Mouse (Mus musculus): ENCODE data around the gene Hyou1. TPM values are rescaled to one million over a fixed set of nuclear protein-coding genes. Genes with fewer than 3 reads are reported as not detected.

Gene Hyou1
- total and polyA plus RNA-seq, 3 experiments, result 127 to 230 (median 177) TPM

Small RNA genes within 50 kb of the gene (microRNA-seq; reads per million reads assigned to microRNA genes)
- gene Gm44335, result 0 reads per million in 2 experiments
- gene Mir7085, result 0.44 to 1.2 reads per million in 2 experiments

Other genes with a start within 250 kb of the Hyou1 start
- gene Mcam, start 245.0 kb upstream of the Hyou1 start, total RNA-seq (2021), result 10 to 100 TPM; 30.5 to 52.2 TPM
- 24.9 and 39.4 TPM in 2 replicates for gene Mcam, start 245.0 kb upstream of the Hyou1 start, polyA plus RNA-seq (2012; rRNA removed)
- 10 to 100 TPM; 26.2 to 31.5 TPM for gene Cbl, start 145.4 kb upstream of the Hyou1 start, total RNA-seq (2021)
- 7.8 and 8.7 TPM in 2 replicates for gene Cbl, start 145.4 kb upstream of the Hyou1 start, polyA plus RNA-seq (2012; rRNA removed)
- 1 to 10 TPM; 2.7 to 3.4 TPM for gene Ccdc153, start 138.8 kb upstream of the Hyou1 start, total RNA-seq (2021)
- 0.26 and 0.63 TPM in 2 replicates for gene Ccdc153, start 138.8 kb upstream of the Hyou1 start, polyA plus RNA-seq (2012; rRNA removed)
- not detected for gene Pdzd3, start 128.0 kb upstream of the Hyou1 start, total RNA-seq (2021)
- gene Pdzd3, start 128.0 kb upstream of the Hyou1 start, polyA plus RNA-seq (2012; rRNA removed), result 0.06 TPM in 1 of 2 replicates, not detected in the other
- 10 to 100 TPM; 15.7 to 27.8 TPM for gene Nlrx1, start 110.9 kb upstream of the Hyou1 start, total RNA-seq (2021)
- gene Nlrx1, start 110.9 kb upstream of the Hyou1 start, polyA plus RNA-seq (2012; rRNA removed), result 25.3 and 27.7 TPM in 2 replicates
- gene Abcg4, start 90.9 kb upstream of the Hyou1 start, total RNA-seq (2021), result 10 to 100 TPM; 27.1 to 41.4 TPM
- 84.3 and 86.8 TPM in 2 replicates for gene Abcg4, start 90.9 kb upstream of the Hyou1 start, polyA plus RNA-seq (2012; rRNA removed)
- gene Hinfp, start 73.8 kb upstream of the Hyou1 start, total RNA-seq (2021), result 10 to 100 TPM; 16.6 to 24.9 TPM
- 13.5 and 13.8 TPM in 2 replicates for gene Hinfp, start 73.8 kb upstream of the Hyou1 start, polyA plus RNA-seq (2012; rRNA removed)
- gene C2cd2l, start 59.2 kb upstream of the Hyou1 start, total RNA-seq (2021), result 10 to 100 TPM; 46.1 to 59.0 TPM
- gene C2cd2l, start 59.2 kb upstream of the Hyou1 start, polyA plus RNA-seq (2012; rRNA removed), result 100 and 106 TPM in 2 replicates
- 10 to 100 TPM; 28.2 to 36.1 TPM for gene Dpagt1, start 53.5 kb upstream of the Hyou1 start, total RNA-seq (2021)
- gene Dpagt1, start 53.5 kb upstream of the Hyou1 start, polyA plus RNA-seq (2012; rRNA removed), result 55.8 and 68.2 TPM in 2 replicates
- 10 to 100 TPM; 28.1 to 37.4 TPM for gene H2afx, start 44.8 kb upstream of the Hyou1 start, total RNA-seq (2021)
- 124 and 134 TPM in 2 replicates for gene H2afx, start 44.8 kb upstream of the Hyou1 start, polyA plus RNA-seq (2012; rRNA removed)
- gene Hmbs, start 35.3 kb upstream of the Hyou1 start, total RNA-seq (2021), result 10 to 100 TPM; 80.7 to 92.6 TPM
- 75.0 and 80.6 TPM in 2 replicates for gene Hmbs, start 35.3 kb upstream of the Hyou1 start, polyA plus RNA-seq (2012; rRNA removed)
- gene Vps11, start 17.8 kb upstream of the Hyou1 start, total RNA-seq (2021), result 10 to 100 TPM; 57.9 to 58.4 TPM
- gene Vps11, start 17.8 kb upstream of the Hyou1 start, polyA plus RNA-seq (2012; rRNA removed), result 32.2 and 39.4 TPM in 2 replicates
- 10 to 100 TPM; 14.4 to 15.6 TPM for gene Slc37a4, start 17.4 kb downstream of the Hyou1 start, total RNA-seq (2021)
- gene Slc37a4, start 17.4 kb downstream of the Hyou1 start, polyA plus RNA-seq (2012; rRNA removed), result 27.9 and 33.5 TPM in 2 replicates
- 1,000 to 10,000 TPM; 1,025 to 1,177 TPM for gene Rps25, start 27.6 kb downstream of the Hyou1 start, total RNA-seq (2021)
- gene Rps25, start 27.6 kb downstream of the Hyou1 start, polyA plus RNA-seq (2012; rRNA removed), result 21.7 and 23.2 TPM in 2 replicates
- 10 to 100 TPM; 81.3 to 92.1 TPM for gene Trappc4, start 28.1 kb downstream of the Hyou1 start, total RNA-seq (2021)
- 44.2 and 51.2 TPM in 2 replicates for gene Trappc4, start 28.1 kb downstream of the Hyou1 start, polyA plus RNA-seq (2012; rRNA removed)
- 10 to 100 TPM; 14.5 to 21.1 TPM for gene Ccdc84, start 39.1 kb downstream of the Hyou1 start, total RNA-seq (2021)
- 12.3 and 23.7 TPM in 2 replicates for gene Ccdc84, start 39.1 kb downstream of the Hyou1 start, polyA plus RNA-seq (2012; rRNA removed)
- not detected for gene Foxr1, start 61.6 kb downstream of the Hyou1 start, total RNA-seq (2021)
- not detected in 2 replicates for gene Foxr1, start 61.6 kb downstream of the Hyou1 start, polyA plus RNA-seq (2012; rRNA removed)
- gene Upk2, start 75.5 kb downstream of the Hyou1 start, total RNA-seq (2021), result not detected
- gene Upk2, start 75.5 kb downstream of the Hyou1 start, polyA plus RNA-seq (2012; rRNA removed), result not detected in 2 replicates
- 10 to 100 TPM; 41.9 to 61.1 TPM for gene Bcl9l, start 103.3 kb downstream of the Hyou1 start, total RNA-seq (2021)
- 62.7 and 64.5 TPM in 2 replicates for gene Bcl9l, start 103.3 kb downstream of the Hyou1 start, polyA plus RNA-seq (2012; rRNA removed)
- under 1 TPM in 1 of 2 experiments, not detected in 1; 0.17 TPM for gene Cxcr5, start 182.4 kb downstream of the Hyou1 start, total RNA-seq (2021)
- 0.15 and 0.26 TPM in 2 replicates for gene Cxcr5, start 182.4 kb downstream of the Hyou1 start, polyA plus RNA-seq (2012; rRNA removed)
- 100 to 1,000 TPM; 114 to 121 TPM for gene Ddx6, start 225.4 kb downstream of the Hyou1 start, total RNA-seq (2021)
- 7.2 and 9.1 TPM in 2 replicates for gene Ddx6, start 225.4 kb downstream of the Hyou1 start, polyA plus RNA-seq (2012; rRNA removed)